Mouse (Mus musculus): ENCODE data around the gene Habp2. TPM values are rescaled to one million over a fixed set of nuclear protein-coding genes. Genes with fewer than 3 reads are reported as not detected.

Habp2 gene
- polyA plus RNA-seq, 1 experiment from 2014 or later = 0.54 TPM

Other genes starting within 250 kb of the Habp2 start
- 6.3 and 9.6 TPM in 2 replicates for gene Nrap, start 102.9 kb downstream of the Habp2 start, polyA plus RNA-seq (2014; fragmentation: Nextera tagmentation; extraction: Ambion mirVana)
- gene Casp7, start 110.0 kb downstream of the Habp2 start, polyA plus RNA-seq (2014; fragmentation: Nextera tagmentation; extraction: Ambion mirVana) = 21.5 and 21.7 TPM in 2 replicates
- 0.81 and 0.86 TPM in 2 replicates for gene Plekhs1, start 174.5 kb downstream of the Habp2 start, polyA plus RNA-seq (2014; fragmentation: Nextera tagmentation; extraction: Ambion mirVana)